Mouse (Mus musculus) T-helper 2 cell (primary cell): ENCODE data around the gene Impdh2.
"Not testable (repeated sequence)": the region's sequence is repeated elsewhere in the genome, so short reads cannot be mapped to it uniquely, and the experiment has no call there.

ENCODE experiments used
- in situ Hi-C: fragments of 300-600 bp; cut with MboI, MseI; formaldehyde crosslinking; loops from one replicate; pipeline ENCODE4 v1.15.1; 2025; ENCODE audit warnings: high pct_unique_total_duplicates

Gene Impdh2

DNA sequence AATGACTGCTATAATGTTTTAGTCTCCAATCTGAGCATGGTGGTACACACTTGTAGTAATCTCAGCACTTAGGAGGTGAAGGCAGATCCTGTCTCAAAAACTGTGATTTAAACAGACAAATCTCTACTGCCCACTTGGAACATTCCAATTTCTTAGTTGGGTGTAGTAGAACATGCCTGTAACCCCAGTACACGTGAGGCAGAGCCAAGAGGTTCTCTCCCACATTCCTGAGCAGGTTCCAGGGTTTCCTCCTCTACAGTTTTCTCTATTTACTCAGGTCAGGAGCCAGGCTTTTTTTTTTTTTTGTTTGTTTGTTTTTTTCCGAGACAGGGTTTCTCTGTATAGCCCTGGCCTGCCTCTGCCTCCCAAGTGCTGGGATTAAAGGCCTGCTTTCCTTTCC, 39.9 kb downstream of the Impdh2 start:
- in situ Hi-C loops = no loop called here

DNA sequence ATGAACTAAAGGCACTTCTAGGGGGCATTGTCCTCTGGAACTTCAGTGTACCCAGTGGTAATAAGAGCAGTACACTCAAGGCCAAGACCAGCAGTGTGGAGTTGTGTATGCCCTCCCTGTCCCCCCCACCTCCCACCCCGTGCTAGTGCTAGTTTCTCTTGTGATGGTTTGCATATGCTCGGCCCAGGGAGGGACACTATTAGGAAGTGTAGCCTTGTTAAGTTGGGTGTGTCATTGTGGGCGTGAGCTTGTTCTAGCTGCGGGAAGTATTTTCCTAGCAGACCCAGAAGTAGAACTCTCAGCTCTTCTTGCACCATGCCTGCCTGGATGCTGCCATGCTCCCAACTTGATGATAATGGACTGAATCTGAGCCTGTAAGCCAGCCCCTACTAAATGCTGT, 41.9 kb downstream of the Impdh2 start:
- in situ Hi-C loops = no loop called here

DNA sequence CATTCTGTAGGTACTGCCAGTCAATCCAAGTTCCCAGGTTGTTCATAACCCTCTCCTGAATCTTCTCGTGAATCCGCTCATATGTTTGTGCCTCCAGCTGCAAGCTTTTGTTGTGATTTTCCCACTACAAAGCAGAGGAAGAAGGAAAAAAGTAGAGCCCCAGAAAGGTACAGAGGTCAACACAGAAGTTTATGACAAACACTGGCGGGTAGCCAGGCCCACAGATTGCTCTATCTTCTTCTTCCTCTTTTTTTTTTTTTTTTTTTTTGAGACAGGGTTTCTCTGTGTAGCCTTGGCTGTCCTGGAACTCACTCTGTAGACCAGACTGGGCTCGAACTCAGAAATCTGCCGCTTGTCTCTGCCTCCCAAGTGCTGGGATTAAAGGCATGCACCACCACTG, 47.8 kb downstream of the Impdh2 start:
- in situ Hi-C loops = not testable (repeated sequence)

DNA sequence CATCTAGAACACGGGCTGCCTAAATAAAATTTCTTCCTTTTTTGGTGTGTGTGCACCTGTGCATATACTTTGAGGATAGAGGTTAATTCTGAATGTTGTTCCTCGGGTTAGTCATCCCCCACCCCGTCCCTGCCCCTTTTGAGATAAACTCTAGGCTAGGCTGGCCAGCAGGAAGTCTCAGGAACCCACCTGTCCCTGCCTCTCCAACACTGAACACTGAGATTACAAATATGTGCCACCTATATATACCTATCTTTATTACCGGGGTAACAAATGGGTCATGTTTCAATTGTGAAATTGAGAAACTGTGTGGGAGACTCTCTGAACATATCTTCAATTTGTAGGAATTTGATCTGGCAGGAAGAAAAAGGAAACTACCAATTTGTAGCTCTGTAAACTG, 48.8 kb downstream of the Impdh2 start:
- in situ Hi-C loops = no loop called here

- in situ Hi-C loops = no loop called here
These were observed 51.4 kb downstream of the Impdh2 start for GRCm38 (mm10) chr9:108611488-108611887.
